Mouse (Mus musculus): ENCODE measurements at regions not wholly inside any gene's neighbourhood (a gene's known extent, or its start where the extent isn't known, plus 50 kb on each side); places are given as distances from the start of the nearest gene placed in this dataset.

GRCm38 (mm10) chr7:136161526-136161925 lies 445.4 kb upstream of the Mki67 start:
- no peak for DNase-seq (ENCODE audit: low read depth, low spot score)

GRCm38 (mm10) chr7:136164834-136165233 lies 448.7 kb upstream of the Mki67 start:
- no peak for DNase-seq (ENCODE audit: low read depth, low spot score)

GRCm38 (mm10) chr7:136169261-136169660 lies 453.1 kb upstream of the Mki67 start:
- no peak for DNase-seq (ENCODE audit: low read depth, low spot score)

GRCm38 (mm10) chr7:136176373-136176772 lies 460.2 kb upstream of the Mki67 start:
- no peak for DNase-seq (ENCODE audit: low read depth, low spot score)

GRCm38 (mm10) chr7:136180996-136181395 lies 464.8 kb upstream of the Mki67 start:
- DNase-seq (ENCODE audit: low read depth, low spot score) = no peak

- DNase-seq (ENCODE audit: low read depth, low spot score) = no peak
Measured at GRCm38 (mm10) chr7:136182101-136182500, 465.9 kb upstream of the Mki67 start.

- DNase-seq (ENCODE audit: low read depth, low spot score) = no peak
Measured at GRCm38 (mm10) chr7:136196424-136197160, 480.4 kb upstream of the Mki67 start.

- DNase-seq (ENCODE audit: low read depth, low spot score) = no peak
Measured at GRCm38 (mm10) chr7:136208879-136209278, 492.7 kb upstream of the Mki67 start.

GRCm38 (mm10) chr7:136209299-136210171 lies 493.4 kb upstream of the Mki67 start:
- no peak for DNase-seq (ENCODE audit: low read depth, low spot score)

- DNase-seq (ENCODE audit: low read depth, low spot score) = no peak
Measured at GRCm38 (mm10) chr7:136212492-136212891, 496.3 kb upstream of the Mki67 start.

- no peak for DNase-seq (ENCODE audit: low read depth, low spot score)
Measured at GRCm38 (mm10) chr7:136213057-136213961, 497.1 kb upstream of the Mki67 start.

GRCm38 (mm10) chr7:136213962-136214308 lies 497.8 kb upstream of the Mki67 start:
- no peak for DNase-seq (ENCODE audit: low read depth, low spot score)

- no peak for DNase-seq (ENCODE audit: low read depth, low spot score)
Measured at GRCm38 (mm10) chr7:136214415-136214814, 498.3 kb upstream of the Mki67 start.

- no peak for DNase-seq (ENCODE audit: low read depth, low spot score)
Measured at GRCm38 (mm10) chr7:136216734-136217133, 500.6 kb upstream of the Mki67 start.

GRCm38 (mm10) chr7:136219564-136220244 lies 503.5 kb upstream of the Mki67 start:
- DNase-seq (ENCODE audit: low read depth, low spot score) = no peak

GRCm38 (mm10) chr7:136220245-136221167 lies 504.3 kb upstream of the Mki67 start:
- no peak for DNase-seq (ENCODE audit: low read depth, low spot score)

- DNase-seq (ENCODE audit: low read depth, low spot score) = no peak
Measured at GRCm38 (mm10) chr7:136221620-136222019, 505.5 kb upstream of the Mki67 start.

GRCm38 (mm10) chr7:136226031-136226430 lies 509.9 kb upstream of the Mki67 start:
- DNase-seq (ENCODE audit: low read depth, low spot score) = no peak

GRCm38 (mm10) chr7:136228331-136228730 lies 512.2 kb upstream of the Mki67 start:
- no peak for DNase-seq (ENCODE audit: low read depth, low spot score)

GRCm38 (mm10) chr7:136229592-136229991 lies 513.4 kb upstream of the Mki67 start:
- no peak for DNase-seq (ENCODE audit: low read depth, low spot score)
